Mouse (Mus musculus): ENCODE data around the gene Eps8l1.
"Not testable (repeated sequence)": the region's sequence is repeated elsewhere in the genome, so short reads cannot be mapped to it uniquely, and the experiment has no call there.

The Eps8l1 gene

DNA sequence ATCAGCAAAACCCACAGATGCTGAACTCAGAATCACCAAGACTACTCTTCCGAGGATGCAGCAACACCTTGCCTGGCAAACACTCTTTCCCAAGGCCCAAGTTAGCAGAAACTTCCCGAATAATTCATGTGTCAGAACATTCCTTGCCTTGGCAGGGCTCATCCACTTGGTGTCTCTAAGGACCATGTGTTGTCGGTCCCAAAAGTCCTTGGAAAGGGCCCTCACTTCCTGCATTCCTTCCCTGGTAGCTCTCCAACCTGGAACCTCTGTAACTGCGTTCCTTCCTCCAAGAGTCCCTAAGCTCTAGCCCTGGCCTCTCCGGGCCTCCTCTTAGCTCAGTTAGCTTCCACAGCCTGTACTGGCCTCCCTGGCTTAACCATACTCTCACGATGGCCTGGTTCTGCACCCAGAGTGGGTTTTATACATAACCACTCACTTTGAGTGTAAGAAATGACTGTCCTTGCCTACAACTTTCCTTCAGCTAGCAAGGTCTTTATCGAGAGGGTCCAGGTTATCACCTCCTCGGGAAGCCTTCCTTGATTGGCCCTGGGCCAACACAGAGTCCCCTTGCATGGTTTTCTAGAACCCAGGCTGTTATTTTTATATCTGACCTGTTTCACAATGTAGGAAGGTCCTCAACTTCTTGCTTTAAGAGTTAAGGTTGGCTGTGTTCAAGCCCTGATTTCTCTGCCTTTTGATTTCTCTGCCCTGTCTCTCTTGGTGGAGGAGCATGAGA lies 51.2 kb downstream of the Eps8l1 start:
- no peak for DNase-seq

- DNase-seq = no peak
Measured at GRCm38 (mm10) chr7:4513236-4513635, 52.8 kb downstream of the Eps8l1 start.

DNA sequence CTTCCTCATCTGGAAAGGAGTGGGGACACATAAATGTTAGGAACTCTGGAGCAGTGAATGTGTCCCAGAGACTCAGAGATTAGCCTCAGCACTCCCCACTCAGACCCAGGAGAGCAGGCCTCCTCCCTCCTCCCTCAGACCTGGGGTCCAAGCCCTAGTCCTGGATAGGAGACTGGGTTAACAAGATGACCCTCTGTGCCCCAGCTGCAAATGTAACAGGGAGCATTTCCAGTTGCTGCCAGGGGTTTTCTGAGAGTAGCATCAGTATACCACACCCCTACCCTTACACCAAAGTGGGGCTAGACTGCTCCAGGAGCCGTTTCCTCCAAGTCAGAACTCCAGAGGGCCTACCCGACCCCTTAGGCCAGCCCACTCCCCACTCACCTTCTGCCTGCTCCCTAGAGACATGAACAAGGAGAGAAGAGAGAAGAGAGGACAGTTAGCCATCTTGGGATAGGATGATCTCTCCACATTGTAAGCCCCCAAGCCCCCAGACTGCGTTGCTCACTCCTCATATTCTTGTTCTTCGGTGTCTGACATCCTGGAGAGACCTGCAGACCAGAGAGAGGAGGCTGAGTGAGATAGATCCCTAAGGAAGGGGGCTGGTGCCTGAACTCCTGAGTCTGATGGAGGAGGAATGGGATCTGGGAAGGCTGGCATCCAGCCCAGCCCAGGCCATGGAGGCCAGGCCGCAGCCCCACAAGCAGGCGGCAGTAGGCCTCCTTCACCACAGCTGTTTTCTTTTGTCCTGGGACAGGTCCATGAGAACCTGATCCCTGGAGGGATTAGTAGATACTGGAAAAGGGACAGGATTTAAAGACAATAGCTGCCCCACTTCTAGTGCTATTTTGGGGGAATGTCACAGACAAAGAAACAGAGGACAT lies 53.6 kb downstream of the Eps8l1 start:
- no peak for DNase-seq

DNA sequence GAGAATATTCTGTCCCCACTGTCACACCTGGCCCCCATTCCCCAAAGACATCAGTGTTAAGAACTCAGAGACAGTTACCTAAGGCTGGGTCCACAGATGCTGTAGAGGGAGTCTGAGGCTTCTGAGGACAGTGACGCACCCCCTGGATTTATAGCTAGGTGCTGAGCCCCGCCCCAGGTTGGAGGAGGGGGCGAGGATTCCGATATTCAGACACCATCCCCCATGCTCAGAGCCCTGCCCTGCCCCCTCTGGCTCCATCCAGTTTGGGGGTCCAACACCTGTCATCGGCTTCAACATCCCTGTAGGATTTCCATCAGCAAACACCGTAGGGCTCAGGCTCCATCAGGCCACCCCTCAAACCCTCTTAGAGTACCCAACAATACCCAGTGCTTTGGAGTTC lies 55.4 kb downstream of the Eps8l1 start:
- no peak for DNase-seq

DNA sequence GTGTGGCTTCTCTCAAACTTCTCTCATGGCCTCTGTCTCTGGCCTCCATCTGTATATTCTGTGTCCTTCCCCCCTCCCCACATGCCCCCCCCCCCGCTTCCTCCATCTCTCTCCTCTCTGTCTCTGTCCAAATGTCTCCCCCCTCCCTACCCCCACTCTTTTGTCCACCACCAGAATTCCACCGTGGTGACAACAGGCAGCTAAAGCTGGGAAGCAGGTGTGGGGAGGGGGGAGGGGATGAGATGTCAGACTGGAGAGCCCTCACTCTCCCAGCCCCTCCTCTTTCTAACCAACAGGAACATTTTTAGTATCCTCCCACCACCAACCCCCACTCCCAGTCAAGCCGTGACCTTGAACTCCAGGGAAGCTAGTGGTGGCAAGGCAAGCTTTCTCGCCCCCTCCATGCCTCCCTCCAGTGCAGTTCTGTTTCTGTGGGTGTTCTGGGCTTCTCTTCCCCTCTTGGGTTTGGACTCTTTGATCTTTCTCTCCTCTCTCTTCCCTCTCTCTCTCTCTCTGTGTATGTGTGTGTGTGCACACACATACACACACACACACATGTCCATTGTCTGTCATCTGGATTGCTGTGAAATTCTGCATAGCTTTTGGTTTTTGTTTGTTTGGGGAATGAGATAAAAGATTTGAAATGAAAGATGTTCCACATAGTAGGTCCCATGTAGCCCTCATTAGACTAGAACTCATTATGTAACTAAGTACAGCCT lies 56.0 kb downstream of the Eps8l1 start, which contains the start of gene Tnnt1:
Gene Tnnt1 (minus strand): TSS at position 51 of the 719 bp plus-strand sequence.
- DNase-seq = no peak

GRCm38 (mm10) chr7:4518487-4518886 lies 58.0 kb downstream of the Eps8l1 start:
- DNase-seq = no peak

GRCm38 (mm10) chr7:4521231-4522003 lies 60.9 kb downstream of the Eps8l1 start:
- no peak for DNase-seq

GRCm38 (mm10) chr7:4522292-4522691 lies 61.8 kb downstream of the Eps8l1 start:
- DNase-seq = no peak

DNA sequence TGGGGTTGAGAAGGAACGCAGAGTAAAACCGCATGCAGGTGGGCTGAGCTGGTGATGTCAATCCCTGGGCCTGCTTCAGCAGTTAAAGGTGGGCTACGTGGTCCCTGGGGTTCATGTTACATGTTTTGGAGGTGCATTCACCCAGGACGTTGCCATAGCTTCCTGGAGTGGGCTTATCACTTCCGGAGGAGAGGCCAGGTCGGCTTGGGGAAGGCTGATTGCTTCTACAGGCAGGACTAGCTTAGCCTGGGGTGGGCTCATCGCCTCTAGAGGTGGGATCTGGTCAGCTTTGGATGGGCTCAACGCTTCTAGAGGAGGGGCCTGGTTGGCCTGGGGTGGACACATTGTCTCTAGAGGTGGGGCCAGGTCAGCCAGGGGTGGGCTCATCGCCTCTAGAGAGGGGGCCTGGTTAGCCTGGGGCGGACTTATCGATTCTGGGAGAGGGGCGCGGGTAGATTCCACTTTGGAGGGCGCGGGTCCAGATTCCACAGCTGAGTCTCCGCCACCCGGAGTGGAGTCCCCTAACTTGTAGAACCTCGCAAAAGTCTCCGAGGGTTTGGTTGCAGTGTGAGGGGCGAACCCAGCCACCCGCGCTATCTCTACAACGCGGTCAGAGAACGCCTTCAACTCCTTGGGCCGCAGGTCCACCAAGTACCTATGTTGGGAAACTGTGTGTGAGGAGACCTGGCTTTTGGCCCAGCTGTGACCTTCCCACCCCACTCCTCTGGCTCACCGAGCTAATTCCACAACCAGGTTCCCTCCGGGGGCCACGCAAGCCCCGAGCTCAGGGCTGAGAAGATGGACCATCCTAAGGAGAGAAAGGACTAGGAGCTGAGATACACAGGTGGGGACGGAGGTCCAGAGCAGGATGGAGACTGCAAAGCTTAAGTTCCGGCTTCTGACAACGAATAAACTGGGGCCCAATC lies 63.0 kb downstream of the Eps8l1 start:
- DNase-seq = no peak

GRCm38 (mm10) chr7:4524212-4524922 lies 63.9 kb downstream of the Eps8l1 start, which contains the start of gene Tnni3:
TSS of gene Tnni3 (minus strand) at chr7:4524229.
- DNase-seq = not testable (repeated sequence)

- peak; percentile 74 for DNase-seq
Measured at GRCm38 (mm10) chr7:4526341-4527301, 66.1 kb downstream of the Eps8l1 start.

DNA sequence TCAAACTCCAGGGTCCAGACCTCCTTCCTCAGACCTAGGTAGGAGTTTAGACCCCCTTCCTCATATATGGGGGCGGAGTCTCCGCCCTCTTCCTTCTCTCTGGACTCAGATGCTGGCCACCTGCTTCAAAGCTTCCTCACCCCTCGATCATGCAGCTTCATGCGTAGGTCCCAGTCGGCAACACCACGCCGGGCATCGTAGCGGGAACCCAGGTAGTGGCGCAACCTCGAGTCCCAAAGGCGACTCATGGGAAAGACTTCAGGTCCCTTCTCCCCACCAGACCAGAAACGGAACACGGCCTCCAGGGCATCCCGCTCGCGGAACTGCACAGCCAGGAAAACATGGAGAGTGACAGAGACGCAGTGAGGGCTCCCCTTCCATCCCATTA lies 66.8 kb downstream of the Eps8l1 start:
- no peak for DNase-seq
